Mouse (Mus musculus): ENCODE data around the gene Hif1an. TPM values are rescaled to one million over a fixed set of nuclear protein-coding genes. Genes with fewer than 3 reads are reported as not detected.

Hif1an gene
- polyA plus RNA-seq, 1 experiment from 2014 or later, result 24.5 TPM

DNA sequence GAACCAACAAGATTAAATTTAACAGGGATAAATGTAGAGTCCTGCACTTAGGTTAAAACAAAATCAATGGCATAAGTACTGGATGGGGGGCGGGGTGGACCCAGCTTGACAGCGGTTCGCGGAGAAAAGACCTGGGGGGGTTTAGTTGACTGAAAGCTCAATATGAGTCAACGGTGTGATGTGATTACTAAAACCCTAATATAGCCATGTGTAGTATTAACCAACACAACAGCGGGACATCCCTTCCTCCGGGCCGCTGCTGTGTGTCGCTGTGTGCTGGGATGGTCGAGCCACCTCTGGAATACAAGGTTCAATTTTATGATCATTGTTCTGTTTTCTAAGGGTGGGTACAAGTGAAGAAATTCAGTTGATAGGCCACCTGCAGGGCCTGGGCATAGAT lies 19.5 kb downstream of the Hif1an start:
- peaks cover 4% of the 10 kb centered on the region; the same call in 1 of the 2 replicates for H3K4me1 ChIP-seq (replicated peaks)
- H3K27me3 ChIP-seq, result peaks cover 35% of the 10 kb centered on the region
- H3K36me3 ChIP-seq, result 0 out of 2 replicates have a peak, but pooled peaks cover 4% of the 10 kb centered on the region
- WGBS, result 81% methylated on average over 10 of the region's 10 CpGs
- H3K27ac ChIP-seq (replicated peaks), result no peak overlapping the region
- no peak overlapping the region for H3K4me3 ChIP-seq
- 0 out of 2 replicates have a peak overlapping the region, but pooled peaks have one; percentile 26 for H3K9ac ChIP-seq
- no peaks in the 10 kb centered on the region for H3K9me3 ChIP-seq
- no peak overlapping the region for H3K4me2 ChIP-seq
- ATAC-seq (ENCODE audit: low read depth), result peak; percentile 30; the same call in 1 of the 2 replicates

DNA sequence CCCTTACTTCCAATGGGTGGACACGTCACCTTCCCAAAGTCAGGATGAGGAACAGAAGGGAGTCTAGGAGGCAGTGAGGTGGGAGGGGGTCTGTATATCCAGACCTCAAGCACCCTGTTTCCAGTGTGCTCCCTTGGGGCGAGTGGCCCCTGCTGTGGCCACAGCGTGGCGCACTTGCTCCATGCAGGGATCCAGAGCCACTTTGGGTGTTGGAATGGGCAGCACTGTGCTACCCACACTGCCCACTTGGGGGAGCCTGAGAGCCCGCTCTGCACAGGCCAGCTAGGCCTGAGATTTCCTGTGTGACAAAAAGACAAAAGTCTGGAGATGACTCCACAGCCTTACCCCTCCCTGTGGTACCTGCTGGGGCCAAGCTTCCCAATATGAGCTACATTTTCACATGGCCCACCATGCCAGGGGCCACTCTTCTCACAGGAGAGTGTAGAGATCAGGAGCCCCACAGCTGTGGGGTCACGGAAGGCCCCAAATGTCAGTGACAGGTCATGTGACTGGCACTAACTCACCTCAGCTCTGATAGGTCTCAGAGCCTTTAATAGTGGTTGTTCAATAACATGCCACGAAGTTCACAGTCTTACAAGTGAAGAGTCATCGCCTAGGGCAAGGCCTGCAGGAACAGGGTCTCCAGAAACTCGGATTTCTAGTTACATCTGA lies 20.1 kb downstream of the Hif1an start:
- peak overlapping the region; percentile 26; the same call in 1 of the 2 replicates for H3K9ac ChIP-seq
- H3K36me3 ChIP-seq, result no peaks in the 10 kb centered on the region
- 34% methylated on average over 9 of the region's 9 CpGs for WGBS
- H3K4me1 ChIP-seq (replicated peaks), result peaks cover 4% of the 10 kb centered on the region; the same call in 1 of the 2 replicates
- no peak overlapping the region for H3K27ac ChIP-seq (replicated peaks)
- H3K9me3 ChIP-seq, result no peaks in the 10 kb centered on the region
- peaks cover 41% of the 10 kb centered on the region for H3K27me3 ChIP-seq
- no peak overlapping the region for H3K4me3 ChIP-seq
- no peak overlapping the region for H3K4me2 ChIP-seq
- ATAC-seq (ENCODE audit: low read depth), result peak; percentile 85

DNA sequence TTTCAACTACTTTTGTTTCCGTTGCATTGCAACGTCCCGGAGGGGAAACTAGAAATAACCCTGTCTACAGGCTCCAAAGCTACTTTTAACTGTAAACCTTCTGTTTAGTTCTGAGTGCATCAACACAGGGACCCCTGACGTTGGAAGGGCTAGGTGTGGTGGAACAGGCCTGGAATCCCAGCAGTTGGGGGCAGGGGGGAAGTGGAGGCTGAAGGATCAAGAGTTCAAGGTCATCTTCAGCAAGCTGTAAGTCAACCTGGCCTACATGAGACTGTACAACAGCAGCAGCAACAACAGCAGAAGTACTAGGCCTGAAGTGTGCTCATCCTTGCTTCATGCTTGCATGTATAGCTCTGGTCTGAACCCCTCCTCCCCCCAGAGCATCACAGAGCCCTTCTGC lies 25.4 kb downstream of the Hif1an start:
- Histone ChIP-seq H3K9ac (no peak overlapping the region), H3K36me3 (no peaks in the 10 kb centered on the region), H3K27ac (replicated peaks) (no peak overlapping the region), H3K9me3 (no peaks in the 10 kb centered on the region), H3K4me3 (no peak overlapping the region), H3K4me1 (replicated peaks) (peaks cover 17% of the 10 kb centered on the region), H3K27me3 (peaks cover 48% of the 10 kb centered on the region), H3K4me2 (no peak overlapping the region)
- 37% methylated on average over 4 of the region's 4 CpGs for WGBS
- no peak for ATAC-seq (ENCODE audit: low read depth)

DNA sequence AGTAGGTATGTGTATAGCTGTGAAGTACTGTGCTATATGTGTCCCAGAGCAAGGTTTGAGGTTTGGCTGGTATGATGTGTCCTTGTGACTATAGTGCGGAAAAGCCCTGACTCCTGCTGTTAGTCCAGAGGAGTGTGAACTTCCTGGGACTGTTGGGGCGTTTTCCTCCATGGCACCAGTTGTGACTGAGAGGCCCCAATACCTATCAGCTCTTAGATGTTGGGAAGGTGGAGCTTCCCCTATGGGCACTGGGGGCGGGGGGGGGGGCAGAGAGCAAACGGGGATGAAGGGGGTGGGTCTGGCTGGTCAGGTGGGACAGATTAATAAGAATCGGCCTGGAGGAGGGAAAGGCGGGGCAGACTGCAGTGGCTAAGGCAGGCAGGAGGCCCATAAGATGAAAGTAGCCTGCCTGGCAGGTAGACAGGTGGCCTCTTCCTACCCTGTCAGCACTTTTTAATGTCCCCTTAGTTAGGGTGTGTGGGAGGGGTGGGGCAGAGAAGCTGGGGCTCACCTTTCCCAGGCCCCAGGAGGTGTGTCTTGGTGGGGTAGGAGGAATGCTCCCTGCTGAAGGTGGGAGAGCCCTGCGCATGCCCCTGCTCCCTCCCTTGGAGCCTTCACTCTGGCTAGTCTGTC lies 27.1 kb downstream of the Hif1an start:
- 59% methylated on average over 7 of the region's 7 CpGs for WGBS
- no peak overlapping the region for H3K4me2 ChIP-seq
- H3K27ac ChIP-seq (replicated peaks), result no peak overlapping the region
- H3K9me3 ChIP-seq, result no peaks in the 10 kb centered on the region
- no peak overlapping the region for H3K9ac ChIP-seq
- H3K27me3 ChIP-seq, result peaks cover 35% of the 10 kb centered on the region
- ATAC-seq (ENCODE audit: low read depth), result no peak
- H3K4me1 ChIP-seq (replicated peaks), result peaks cover 17% of the 10 kb centered on the region
- H3K36me3 ChIP-seq, result no peaks in the 10 kb centered on the region
- H3K4me3 ChIP-seq, result no peak overlapping the region

DNA sequence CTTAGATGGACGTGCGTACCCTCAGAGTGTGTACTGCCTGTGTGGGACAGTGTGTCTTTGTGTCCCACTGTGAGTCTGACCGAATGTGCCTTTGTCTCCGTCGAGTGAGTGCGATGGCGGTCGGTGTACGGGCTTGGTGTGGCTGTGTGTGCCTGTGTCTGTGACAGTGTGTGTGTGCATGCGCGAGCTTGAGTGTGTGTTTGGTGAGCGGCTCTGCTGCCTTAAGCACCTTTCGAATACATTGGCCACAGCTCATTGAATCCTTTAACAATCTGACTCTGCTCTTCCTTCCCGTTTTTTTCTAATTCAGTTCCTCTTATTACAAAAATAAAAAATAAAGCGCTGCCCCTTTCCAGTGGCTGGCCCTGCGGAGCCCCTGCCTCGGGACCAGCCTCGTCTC lies 28.3 kb downstream of the Hif1an start:
- WGBS, result 76% methylated on average over 18 of the region's 18 CpGs
- peak overlapping the region; percentile 83 for H3K27ac ChIP-seq (replicated peaks)
- no peaks in the 10 kb centered on the region for H3K36me3 ChIP-seq
- H3K4me3 ChIP-seq, result no peak overlapping the region
- H3K27me3 ChIP-seq, result peaks cover 22% of the 10 kb centered on the region
- ATAC-seq (ENCODE audit: low read depth), result peak; percentile 57; the same call in 1 of the 2 replicates
- peaks cover 17% of the 10 kb centered on the region for H3K4me1 ChIP-seq (replicated peaks)
- no peaks in the 10 kb centered on the region for H3K9me3 ChIP-seq
- no peak overlapping the region for H3K4me2 ChIP-seq
- no peak overlapping the region for H3K9ac ChIP-seq

- H3K36me3 ChIP-seq, result no peaks in the 10 kb centered on the region
- no peaks in the 10 kb centered on the region for H3K9me3 ChIP-seq
- peaks cover 17% of the 10 kb centered on the region for H3K4me1 ChIP-seq (replicated peaks)
- ATAC-seq (ENCODE audit: low read depth), result no peak
- WGBS, result 57% methylated on average over 6 of the region's 6 CpGs
- 0 out of 2 replicates have a peak overlapping the region, but pooled peaks have one; percentile 13 for H3K9ac ChIP-seq
- no peak overlapping the region for H3K4me2 ChIP-seq
- H3K27ac ChIP-seq (replicated peaks), result peak overlapping the region; percentile 83
- H3K27me3 ChIP-seq, result peaks cover 16% of the 10 kb centered on the region; the same call in 1 of the 2 replicates
- no peak overlapping the region for H3K4me3 ChIP-seq
These were observed 29.0 kb downstream of the Hif1an start for GRCm38 (mm10) chr19:44591638-44592037.

DNA sequence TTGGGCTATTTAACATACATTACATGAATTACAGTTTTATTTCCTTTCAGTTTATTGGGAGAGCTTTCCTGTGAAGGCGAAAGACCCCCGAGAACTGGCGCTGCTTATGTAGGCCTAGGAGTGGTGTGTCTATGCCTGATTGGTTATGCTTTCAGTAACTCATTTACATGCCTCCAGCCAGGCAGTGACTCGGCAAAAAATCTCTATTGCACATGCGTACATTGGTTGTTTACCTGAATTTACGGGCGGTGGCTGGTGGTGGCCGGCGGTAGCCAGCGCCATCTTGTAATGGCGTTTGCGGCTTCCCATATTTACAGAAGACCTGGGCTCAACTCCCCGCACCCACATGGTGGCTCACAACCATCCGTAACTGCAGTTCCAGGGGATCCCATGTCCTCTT lies 31.5 kb downstream of the Hif1an start:
- ATAC-seq (ENCODE audit: low read depth), result no peak
- 94% methylated on average over 14 of the region's 14 CpGs for WGBS

GRCm38 (mm10) chr19:44618166-44618565 lies 55.5 kb downstream of the Hif1an start:
- Histone ChIP-seq H3K9me3 (no peaks in the 10 kb centered on the region), H3K4me1 (replicated peaks) (no peaks in the 10 kb centered on the region), H3K27ac (replicated peaks) (no peak overlapping the region), H3K27me3 (no peaks in the 10 kb centered on the region; the same call in none of the 2 replicates), H3K4me2 (no peak overlapping the region), H3K4me3 (no peak overlapping the region), H3K36me3 (no peaks in the 10 kb centered on the region), H3K9ac (no peak overlapping the region)
- 59% methylated on average over 7 of the region's 7 CpGs for WGBS
- ATAC-seq (ENCODE audit: low read depth), result no peak

More for the DNA sequence above, 31.5 kb downstream of the Hif1an start:
- no peak overlapping the region for H3K4me3 ChIP-seq
- H3K9ac ChIP-seq, result no peak overlapping the region
- H3K27me3 ChIP-seq, result no peaks in the 10 kb centered on the region
- no peaks in the 10 kb centered on the region for H3K9me3 ChIP-seq
- no peak overlapping the region for H3K4me2 ChIP-seq
- H3K36me3 ChIP-seq, result no peaks in the 10 kb centered on the region
- no peak overlapping the region for H3K27ac ChIP-seq (replicated peaks)
- peaks cover 17% of the 10 kb centered on the region for H3K4me1 ChIP-seq (replicated peaks)

Other genes starting within 250 kb of the Hif1an start
- 0.06 TPM in 1 of 2 replicates, not detected in the other for gene Scd4, start 229.8 kb upstream of the Hif1an start, polyA plus RNA-seq (2015; fragmentation: Nextera tagmentation; extraction: Ambion mirVana)
- 5.2 and 5.8 TPM in 2 replicates for gene Scd1, start 155.0 kb upstream of the Hif1an start, polyA plus RNA-seq (2015; fragmentation: Nextera tagmentation; extraction: Ambion mirVana)
- gene Wnt8b, start 69.4 kb upstream of the Hif1an start, polyA plus RNA-seq (2015; fragmentation: Nextera tagmentation; extraction: Ambion mirVana), result 0.54 and 0.89 TPM in 2 replicates
- 0.13 and 0.43 TPM in 2 replicates for gene Sec31b, start 17.0 kb upstream of the Hif1an start, polyA plus RNA-seq (2015; fragmentation: Nextera tagmentation; extraction: Ambion mirVana)
- not detected in 2 replicates for gene Gm20538, start 10.0 kb upstream of the Hif1an start, polyA plus RNA-seq (2015; fragmentation: Nextera tagmentation; extraction: Ambion mirVana)
- 654 and 741 TPM in 2 replicates for gene Ndufb8, start 7.4 kb upstream of the Hif1an start, polyA plus RNA-seq (2015; fragmentation: Nextera tagmentation; extraction: Ambion mirVana)
- gene Pax2, start 193.2 kb downstream of the Hif1an start, polyA plus RNA-seq (2015; fragmentation: Nextera tagmentation; extraction: Ambion mirVana), result 25.2 and 28.2 TPM in 2 replicates